Mouse (Mus musculus): ENCODE results near the gene Ncstn. TPM values are rescaled to one million over a fixed set of nuclear protein-coding genes. Genes with fewer than 3 reads are reported as not detected.

The Ncstn gene
- total and polyA plus RNA-seq, 3 experiments, result 15.0 to 56.1 (median 24.5) TPM

- H3K9me3 ChIP-seq (replicated peaks; ENCODE audit: low read length), result no peaks in the 10 kb centered on the region
- H3K79me2 ChIP-seq (replicated peaks; ENCODE audit: control insufficient read depth, extremely low read depth, insufficient read depth, poor library complexity, severe bottlenecking), result no peaks in the 10 kb centered on the region
- H3K27ac ChIP-seq (ENCODE audit: insufficient read depth, low read depth), result no peak overlapping the region
- in situ Hi-C loops (cut with MboI; ENCODE audit: low pct_ligation_motif_present, low pct_unique_long_range_greater_than_20kb, low sequenced_read_pairs), result no loop called here
- no peak overlapping the region for H3K9ac ChIP-seq (ENCODE audit: insufficient read depth, low read depth)
- DNase-seq (ENCODE audit: extremely low read depth), result no peak
- H3K27me3 ChIP-seq (replicated peaks), result no peaks in the 10 kb centered on the region
- no peak overlapping the region for H3K4me3 ChIP-seq (replicated peaks in 1 of 3; ENCODE audit: low read depth in 2 of 3, low read length in 2 of 3, poor library complexity in 1 of 3)
- H3K4me1 ChIP-seq (ENCODE audit: control insufficient read depth in 1 of 2, insufficient read depth in 2 of 2), result no peaks in the 10 kb centered on the region
- H3K4me2 ChIP-seq (ENCODE audit: insufficient read depth, low read depth, poor library complexity, severe bottlenecking), result no peak overlapping the region
- dilution Hi-C loops (cut with MboI; ENCODE audit: extremely low pct_ligation_motif_present, extremely low pct_unique_long_range_greater_than_20kb, low sequenced_read_pairs), result no loop called here
- TF ChIP-seq JUND (conservative IDR thresholded peaks at IDR 0.05; ENCODE audit: low read depth, low read length), result no peak
- no peak for TF ChIP-seq HCFC1 (IDR thresholded peaks at IDR 0.05; ENCODE audit: low read depth, low read length)
- no peak for TF ChIP-seq CHD2 (IDR thresholded peaks at IDR 0.05; ENCODE audit: low read length)
- TF ChIP-seq MYC (IDR thresholded peaks at IDR 0.05; ENCODE audit: low read depth, low read length), result no peak
- TF ChIP-seq GABPA (IDR thresholded peaks at IDR 0.05; ENCODE audit: insufficient replicate concordance, low read depth, low read length), result no peak
- no peak for TF ChIP-seq MAFK (IDR thresholded peaks at IDR 0.05; ENCODE audit: insufficient replicate concordance, low read length)
- TF ChIP-seq MEF2A (IDR thresholded peaks at IDR 0.05; ENCODE audit: borderline replicate concordance, low read depth, low read length), result no peak
- no peak for TF ChIP-seq MAX (IDR thresholded peaks at IDR 0.05; ENCODE audit: low read length)
- no peak for TF ChIP-seq MXI1 (IDR thresholded peaks at IDR 0.05; ENCODE audit: low read depth, low read length)
- TF ChIP-seq UBTF (IDR thresholded peaks at IDR 0.05; ENCODE audit: low read depth, low read length), result no peak
- TF ChIP-seq ZC3H11A (IDR thresholded peaks at IDR 0.05; ENCODE audit: low read depth, low read length), result no peak
- TF ChIP-seq ETS1 (conservative IDR thresholded peaks at IDR 0.05; ENCODE audit: low read depth, low read length), result no peak
- TF ChIP-seq TCF12 (IDR thresholded peaks at IDR 0.05; ENCODE audit: low read depth, low read length), result no peak
- no peak for TF ChIP-seq MAZ (IDR thresholded peaks at IDR 0.05; ENCODE audit: low read depth, low read length)
- peaks cover 76 to 94% of the 10 kb centered on the region in 2 experiments for H3K36me3 ChIP-seq (replicated peaks in 1 of 2; ENCODE audit: control insufficient read depth in 1 of 2, insufficient read depth in 1 of 2, low read length in 1 of 2)
These were observed 21.0 kb upstream of the Ncstn start for GRCm38 (mm10) chr1:172103619-172104018.

- H3K27ac ChIP-seq (ENCODE audit: insufficient read depth, low read depth), result no peak overlapping the region
- H3K9ac ChIP-seq (ENCODE audit: insufficient read depth, low read depth), result no peak overlapping the region
- no peak overlapping the region for H3K4me3 ChIP-seq (replicated peaks in 1 of 3; ENCODE audit: low read depth in 2 of 3, low read length in 2 of 3, poor library complexity in 1 of 3)
- TF ChIP-seq JUN (IDR thresholded peaks at IDR 0.05; ENCODE audit: insufficient read depth, low read depth, low read length), result no peak
- TF ChIP-seq ELF1 (IDR thresholded peaks at IDR 0.05; ENCODE audit: low read depth, low read length), result no peak
- no peak for TF ChIP-seq MYC (IDR thresholded peaks at IDR 0.05; ENCODE audit: low read depth, low read length)
- TF ChIP-seq ZMIZ1 (IDR thresholded peaks at IDR 0.05; ENCODE audit: low read depth, low read length), result no peak
- no peak for TF ChIP-seq SMC3 (IDR thresholded peaks at IDR 0.05; ENCODE audit: low read depth, low read length)
- TF ChIP-seq NRF1 (IDR thresholded peaks at IDR 0.05; ENCODE audit: low read depth, low read length), result no peak
- TF ChIP-seq RCOR1 (conservative IDR thresholded peaks at IDR 0.05; ENCODE audit: low read depth, low read length), result no peak
- no peak for TF ChIP-seq JUND (conservative IDR thresholded peaks at IDR 0.05; ENCODE audit: low read depth, low read length)
- no peak for TF ChIP-seq NELFE (IDR thresholded peaks at IDR 0.05; ENCODE audit: low read depth, low read length)
- no peak for TF ChIP-seq POLR2A (IDR thresholded peaks at IDR 0.05; ENCODE audit: low read depth, low read length)
- no peak for TF ChIP-seq POLR2AphosphoS2 (IDR thresholded peaks at IDR 0.05; ENCODE audit: low read depth, low read length)
- no peak for TF ChIP-seq MAZ (IDR thresholded peaks at IDR 0.05; ENCODE audit: low read depth, low read length)
- TF ChIP-seq BHLHE40 (IDR thresholded peaks at IDR 0.05; ENCODE audit: low read depth, low read length), result no peak
- TF ChIP-seq CHD1 (IDR thresholded peaks at IDR 0.05; ENCODE audit: low read depth, low read length), result no peak
- no peak for TF ChIP-seq USF2 (conservative IDR thresholded peaks at IDR 0.05; ENCODE audit: low read depth, low read length)
- no peak for TF ChIP-seq ZC3H11A (IDR thresholded peaks at IDR 0.05; ENCODE audit: low read depth, low read length)
- TF ChIP-seq PAX5 (IDR thresholded peaks at IDR 0.05; ENCODE audit: low read length), result no peak
- no peak for TF ChIP-seq MAX (IDR thresholded peaks at IDR 0.05; ENCODE audit: low read length)
- H3K36me3 ChIP-seq (replicated peaks in 1 of 2; ENCODE audit: control insufficient read depth in 1 of 2, insufficient read depth in 1 of 2, low read length in 1 of 2), result peaks cover 59 to 86% of the 10 kb centered on the region in 2 experiments
- H3K9me3 ChIP-seq (replicated peaks; ENCODE audit: low read length), result no peaks in the 10 kb centered on the region
- H3K4me2 ChIP-seq (ENCODE audit: insufficient read depth, low read depth, poor library complexity, severe bottlenecking), result no peak overlapping the region
- in situ Hi-C loops (cut with MboI; ENCODE audit: low pct_ligation_motif_present, low pct_unique_long_range_greater_than_20kb, low sequenced_read_pairs) (no loop called here), dilution Hi-C loops (cut with MboI; ENCODE audit: extremely low pct_ligation_motif_present, extremely low pct_unique_long_range_greater_than_20kb, low sequenced_read_pairs) (no loop called here)
- no peak for DNase-seq (ENCODE audit: extremely low read depth)
- no peaks in the 10 kb centered on the region for H3K4me1 ChIP-seq (ENCODE audit: control insufficient read depth in 1 of 2, insufficient read depth in 2 of 2)
- H3K27me3 ChIP-seq (replicated peaks), result no peaks in the 10 kb centered on the region
- no peaks in the 10 kb centered on the region for H3K79me2 ChIP-seq (replicated peaks; ENCODE audit: control insufficient read depth, extremely low read depth, insufficient read depth, poor library complexity, severe bottlenecking)
These were observed 16.9 kb upstream of the Ncstn start for GRCm38 (mm10) chr1:172099325-172100033.

All from CH12.LX (cell line).